Mouse (Mus musculus): Measurements from ENCODE around the gene Cd8b1. TPM values are rescaled to one million over a fixed set of nuclear protein-coding genes. Genes with fewer than 3 reads are reported as not detected.

Gene Cd8b1
- polyA plus RNA-seq (2015; fragmentation: Nextera tagmentation; extraction: Ambion mirVana): not detected in 2 replicates

GRCm38 (mm10) chr6:71322491-71322921 lies at the start of gene Cd8b1:
Gene Cd8b1, plus strand, starts transcription at chr6:71322788.
- no peak within 1 kb of the TSS for H3K9ac ChIP-seq
- H3K4me2 ChIP-seq: no peak within 1 kb of the TSS
- no peaks in the 10 kb centered on the region for H3K4me1 ChIP-seq
- no peak within 1 kb of the TSS for H3K27ac ChIP-seq
- no peak within 1 kb of the TSS for H3K4me3 ChIP-seq
- WGBS: 83% methylated on average over 7 of the region's 7 CpGs
- H3K27me3 ChIP-seq (replicated peaks): no peaks in the 10 kb centered on the region
- H3K9me3 ChIP-seq: no peaks in the 10 kb centered on the region; the same call in 1 of the 2 replicates
- ATAC-seq (replicated peaks): no peak
- H3K36me3 ChIP-seq (replicated peaks): no peaks in the 10 kb centered on the region

GRCm38 (mm10) chr6:71273715-71274114 lies 48.9 kb upstream of the Cd8b1 start:
- Histone ChIP-seq H3K4me1 (peaks cover 18% of the 10 kb centered on the region), H3K9me3 (no peaks in the 10 kb centered on the region), H3K36me3 (replicated peaks) (no peaks in the 10 kb centered on the region), H3K4me2 (no peak overlapping the region), H3K4me3 (no peak overlapping the region), H3K9ac (no peak overlapping the region), H3K27ac (no peak overlapping the region), H3K27me3 (replicated peaks) (no peaks in the 10 kb centered on the region)
- 87% methylated on average over 1 of the region's 1 CpGs for WGBS
- ATAC-seq (replicated peaks): no peak

GRCm38 (mm10) chr6:71274621-71275020 lies 48.0 kb upstream of the Cd8b1 start:
- Histone ChIP-seq H3K4me1 (peaks cover 18% of the 10 kb centered on the region), H3K27me3 (replicated peaks) (no peaks in the 10 kb centered on the region), H3K27ac (no peak overlapping the region), H3K4me3 (no peak overlapping the region), H3K4me2 (no peak overlapping the region), H3K9me3 (no peaks in the 10 kb centered on the region), H3K9ac (no peak overlapping the region), H3K36me3 (replicated peaks) (no peaks in the 10 kb centered on the region)
- ATAC-seq (replicated peaks): no peak
- WGBS: 88% methylated on average over 1 of the region's 1 CpGs

- Histone ChIP-seq H3K27ac (no peak overlapping the region), H3K9ac (no peak overlapping the region), H3K4me1 (no peaks in the 10 kb centered on the region), H3K4me3 (no peak overlapping the region), H3K9me3 (no peaks in the 10 kb centered on the region), H3K4me2 (no peak overlapping the region), H3K27me3 (replicated peaks) (no peaks in the 10 kb centered on the region), H3K36me3 (replicated peaks) (peaks cover 5% of the 10 kb centered on the region; the same call in 1 of the 2 replicates)
- ATAC-seq (replicated peaks): no peak
- 76% methylated on average over 1 of the region's 1 CpGs for whole genome bisulfite sequencing
Observed at GRCm38 (mm10) chr6:71279418-71279817, 43.2 kb upstream of the Cd8b1 start.

- H3K9ac ChIP-seq: no peak overlapping the region
- 84% methylated on average over 14 of the region's 14 CpGs for WGBS
- ATAC-seq (replicated peaks): no peak
- no peaks in the 10 kb centered on the region for H3K36me3 ChIP-seq (replicated peaks)
- no peaks in the 10 kb centered on the region for H3K9me3 ChIP-seq
- H3K4me2 ChIP-seq: no peak overlapping the region
- no peaks in the 10 kb centered on the region for H3K27me3 ChIP-seq (replicated peaks)
- no peaks in the 10 kb centered on the region for H3K4me1 ChIP-seq
- H3K27ac ChIP-seq: no peak overlapping the region
- no peak overlapping the region for H3K4me3 ChIP-seq
Observed at GRCm38 (mm10) chr6:71293509-71293908, 29.1 kb upstream of the Cd8b1 start.

GRCm38 (mm10) chr6:71295303-71295702 lies 27.3 kb upstream of the Cd8b1 start:
- Histone ChIP-seq H3K36me3 (replicated peaks) (no peaks in the 10 kb centered on the region), H3K4me2 (no peak overlapping the region), H3K4me3 (no peak overlapping the region), H3K27ac (no peak overlapping the region), H3K27me3 (replicated peaks) (no peaks in the 10 kb centered on the region), H3K4me1 (no peaks in the 10 kb centered on the region), H3K9me3 (no peaks in the 10 kb centered on the region), H3K9ac (no peak overlapping the region)
- ATAC-seq (replicated peaks): no peak
- WGBS: 80% methylated on average over 6 of the region's 6 CpGs

- 74% methylated on average over 2 of the region's 2 CpGs for WGBS
- no peaks in the 10 kb centered on the region for H3K4me1 ChIP-seq
- ATAC-seq (replicated peaks): no peak
- H3K27me3 ChIP-seq (replicated peaks): no peaks in the 10 kb centered on the region
- H3K4me2 ChIP-seq: no peak overlapping the region
- no peaks in the 10 kb centered on the region for H3K36me3 ChIP-seq (replicated peaks)
- H3K9ac ChIP-seq: no peak overlapping the region
- no peaks in the 10 kb centered on the region for H3K9me3 ChIP-seq
- no peak overlapping the region for H3K27ac ChIP-seq
- H3K4me3 ChIP-seq: no peak overlapping the region
Observed at GRCm38 (mm10) chr6:71298051-71298450, 24.5 kb upstream of the Cd8b1 start.

GRCm38 (mm10) chr6:71298751-71299150 lies 23.8 kb upstream of the Cd8b1 start:
- no peak for ATAC-seq (replicated peaks)
- 37% methylated on average over 3 of the region's 3 CpGs for WGBS
- Histone ChIP-seq H3K27ac (no peak overlapping the region), H3K4me1 (no peaks in the 10 kb centered on the region), H3K27me3 (replicated peaks) (no peaks in the 10 kb centered on the region), H3K4me2 (no peak overlapping the region), H3K9me3 (no peaks in the 10 kb centered on the region), H3K4me3 (no peak overlapping the region), H3K36me3 (replicated peaks) (no peaks in the 10 kb centered on the region), H3K9ac (no peak overlapping the region)

GRCm38 (mm10) chr6:71302097-71302731 lies 20.4 kb upstream of the Cd8b1 start:
- no peak for ATAC-seq (replicated peaks)
- Histone ChIP-seq H3K4me1 (no peaks in the 10 kb centered on the region), H3K27ac (no peak overlapping the region), H3K9me3 (no peaks in the 10 kb centered on the region), H3K36me3 (replicated peaks) (no peaks in the 10 kb centered on the region), H3K27me3 (replicated peaks) (no peaks in the 10 kb centered on the region), H3K4me3 (no peak overlapping the region), H3K4me2 (no peak overlapping the region), H3K9ac (no peak overlapping the region)
- WGBS: 79% methylated on average over 6 of the region's 6 CpGs

- Histone ChIP-seq H3K9ac (no peak overlapping the region), H3K4me2 (no peak overlapping the region), H3K9me3 (no peaks in the 10 kb centered on the region), H3K36me3 (replicated peaks) (no peaks in the 10 kb centered on the region), H3K27me3 (replicated peaks) (no peaks in the 10 kb centered on the region), H3K4me3 (no peak overlapping the region), H3K4me1 (no peaks in the 10 kb centered on the region), H3K27ac (no peak overlapping the region)
- no peak for ATAC-seq (replicated peaks)
- WGBS: 88% methylated on average over 8 of the region's 8 CpGs
Observed at GRCm38 (mm10) chr6:71307486-71307885, 15.1 kb upstream of the Cd8b1 start.

- no peak within 1 kb of the TSS for H3K9ac ChIP-seq
- no peaks in the 10 kb centered on the region for H3K4me1 ChIP-seq
- no peak within 1 kb of the TSS for H3K4me2 ChIP-seq
- 77% methylated on average over 3 of the region's 3 CpGs for WGBS
- no peaks in the 10 kb centered on the region for H3K36me3 ChIP-seq (replicated peaks)
- no peak for ATAC-seq (replicated peaks)
- no peaks in the 10 kb centered on the region; the same call in 1 of the 2 replicates for H3K9me3 ChIP-seq
- H3K4me3 ChIP-seq: no peak within 1 kb of the TSS
- no peak within 1 kb of the TSS for H3K27ac ChIP-seq
- no peaks in the 10 kb centered on the region for H3K27me3 ChIP-seq (replicated peaks)
Observed at GRCm38 (mm10) chr6:71321826-71322283, 733 bp upstream of the Cd8b1 start, which contains the start of gene Smyd1. Gene Smyd1, minus strand, starts transcription at chr6:71322233.

GRCm38 (mm10) chr6:71324816-71325215 lies 2.2 kb downstream of the Cd8b1 start:
- no peak for ATAC-seq (replicated peaks)
- H3K36me3 ChIP-seq (replicated peaks): no peaks in the 10 kb centered on the region
- no peak overlapping the region for H3K4me2 ChIP-seq
- no peaks in the 10 kb centered on the region for H3K27me3 ChIP-seq (replicated peaks)
- H3K4me1 ChIP-seq: no peaks in the 10 kb centered on the region
- no peak overlapping the region for H3K9ac ChIP-seq
- no peak overlapping the region for H3K4me3 ChIP-seq
- no peaks in the 10 kb centered on the region; the same call in 1 of the 2 replicates for H3K9me3 ChIP-seq
- no peak overlapping the region for H3K27ac ChIP-seq
- WGBS: 93% methylated on average over 9 of the region's 9 CpGs

GRCm38 (mm10) chr6:71329881-71330280 lies 7.3 kb downstream of the Cd8b1 start:
- no peaks in the 10 kb centered on the region for H3K4me1 ChIP-seq
- H3K27ac ChIP-seq: no peak overlapping the region
- no peak overlapping the region for H3K9ac ChIP-seq
- no peak overlapping the region for H3K4me2 ChIP-seq
- no peaks in the 10 kb centered on the region for H3K27me3 ChIP-seq (replicated peaks)
- H3K4me3 ChIP-seq: no peak overlapping the region
- H3K36me3 ChIP-seq (replicated peaks): no peaks in the 10 kb centered on the region
- no peaks in the 10 kb centered on the region for H3K9me3 ChIP-seq
- 90% methylated on average over 6 of the region's 6 CpGs for WGBS
- no peak for ATAC-seq (replicated peaks)
